Mouse (Mus musculus): Measurements from ENCODE around the gene Sppl3.

GRCm38 (mm10) chr5:115031576-115031975 lies 20.6 kb downstream of the Sppl3 start:
- TF ChIP-seq CHD2 (IDR thresholded peaks at IDR 0.05; ENCODE audit: low read length) (no peak), E2F4 (IDR thresholded peaks at IDR 0.05; ENCODE audit: insufficient replicate concordance, low read depth, low read length) (no peak)

Measured in CH12.LX (cell line).